Mouse (Mus musculus): ENCODE measurements around the gene Vmn2r62. TPM values are rescaled to one million over a fixed set of nuclear protein-coding genes. Genes with fewer than 3 reads are reported as not detected.

The Vmn2r62 gene
- not detected for total RNA-seq (2023)

GRCm38 (mm10) chr7:42793425-42793824 is at the start of gene Vmn2r62:
Gene Vmn2r62, minus strand, starts transcription at chr7:42793525.

GRCm38 (mm10) chr7:42726917-42727316 is 66.4 kb downstream of the Vmn2r62 start, which contains the start of gene Gm17067:
Gene Gm17067, minus strand, starts transcription at chr7:42727017.

Other genes with a start within 250 kb of the Vmn2r62 start
- gene Gm21028, start 214.9 kb downstream of the Vmn2r62 start, total RNA-seq (2023), result not detected
- not detected for gene Zfp977, start 201.0 kb downstream of the Vmn2r62 start, total RNA-seq (2023)
- gene Zfp976, start 150.9 kb downstream of the Vmn2r62 start, total RNA-seq (2023), result 0.24 TPM
- 1.6 TPM for gene Zfp975, start 100.8 kb downstream of the Vmn2r62 start, total RNA-seq (2023)
- gene Gm17067, start 66.5 kb downstream of the Vmn2r62 start, total RNA-seq (2023), result not detected
- not detected for gene Gm2381, start 73.7 kb upstream of the Vmn2r62 start, total RNA-seq (2023)
- gene Vmn2r63, start 140.3 kb upstream of the Vmn2r62 start, total RNA-seq (2023), result not detected
- not detected for gene Gm9268, start 225.2 kb upstream of the Vmn2r62 start, total RNA-seq (2023)